Mouse (Mus musculus): ENCODE measurements at regions not wholly inside any gene's neighbourhood (a gene's known extent, or its start where the extent isn't known, plus 50 kb on each side); places are given as distances from the start of the nearest gene placed in this dataset.

GRCm38 (mm10) chr8:31749974-31750373 is 1678.5 kb upstream of the 5930422O12Rik start:
- DNase-seq = no peak

GRCm38 (mm10) chr8:31750482-31751126 is 1677.9 kb upstream of the 5930422O12Rik start:
- no peak for DNase-seq

GRCm38 (mm10) chr8:31755737-31756136 is 1672.8 kb upstream of the 5930422O12Rik start:
- DNase-seq = no peak

GRCm38 (mm10) chr8:31762091-31762490 is 1666.4 kb upstream of the 5930422O12Rik start:
- DNase-seq = no peak

Data from kidney, adult 9 months (tissue).